Mouse (Mus musculus) hindbrain, embryonic 14.5 days (tissue): ENCODE data around the gene Hes5. TPM values are rescaled to one million over a fixed set of nuclear protein-coding genes. Genes with fewer than 3 reads are reported as not detected.

Source experiments
- ATAC-seq: fragments of 200-750 bp; cut with Nextera tagmentation; 2 replicates; pipeline ENCODE4 v1.8.0; 2017; ENCODE audit warnings: moderate number of reproducible peaks, mild to moderate bottlenecking, moderate TSS enrichment, moderate library complexity; ENCODE audit not compliant: low FRiP score
- DNase-seq: peaks from one replicate; pipeline ENCODE4 v3.0.0-alpha.2; 2015; ENCODE audit warnings: low spot score
- H3K27ac ChIP-seq: fragments of 300-500 bp; sonication (generic); 2 replicates; pipeline ENCODE4 v1.5.1; 2014; ENCODE audit warnings: mild to moderate bottlenecking, moderate library complexity
- H3K27me3 ChIP-seq: fragments of 300-500 bp; sonication (generic); 2 replicates; pipeline ENCODE4 v1.6.1; 2014; ENCODE audit warnings: mild to moderate bottlenecking, low read length, mixed read lengths; ENCODE audit not compliant: control insufficient read depth, insufficient read depth
- H3K36me3 ChIP-seq: fragments of 300-500 bp; sonication (generic); replicated peaks from 2 replicates; pipeline ENCODE4 v1.6.1; 2014; ENCODE audit not compliant: control insufficient read depth, insufficient read depth
- H3K4me1 ChIP-seq: fragments of 300-500 bp; sonication (generic); replicated peaks from 2 replicates; pipeline ENCODE4 v1.6.1; 2014; ENCODE audit warnings: antibody characterized with exemption, low read length, mixed read lengths; ENCODE audit not compliant: control insufficient read depth, insufficient read depth
- H3K4me2 ChIP-seq: fragments of 300-500 bp; sonication (generic); replicated peaks from 2 replicates; pipeline ENCODE4 v1.6.1; 2014; ENCODE audit warnings: mild to moderate bottlenecking, moderate library complexity
- H3K4me3 ChIP-seq: fragments of 300-500 bp; sonication (generic); replicated peaks from 2 replicates; pipeline ENCODE4 v1.5.1; 2014; ENCODE audit warnings: mild to moderate bottlenecking, low read length
- H3K9ac ChIP-seq: fragments of 300-500 bp; sonication (generic); 2 replicates; pipeline ENCODE4 v1.6.1; 2014
- H3K9me3 ChIP-seq: fragments of 300-500 bp; sonication (generic); 2 replicates; pipeline ENCODE4 v1.6.1; 2016; ENCODE audit warnings: low read length; ENCODE audit not compliant: control insufficient read depth
- WGBS: fragments of 180-500 bp; shearing (Covaris S2); extraction: QIAGEN DNeasy Blood & Tissue Kit; methylation state at CpG from one replicate; pipeline ENCODE4 v1.1.7; 2014; 5-methylcytosine and 5-hydroxymethylcytosine counted together
- polyA plus RNA-seq: library from polyadenylated mRNA; unstranded; fragments of >200 nt; fragmentation: Nextera tagmentation; extraction: Ambion mirVana; gene quantifications from 2 replicates; pipeline ENCODE4 v1.2.1, GENCODE M21; 2014

Gene Hes5
- polyA plus RNA-seq, 1 experiment from 2014 or later = 70.0 TPM

- Histone ChIP-seq H3K36me3 (no peaks in the 10 kb centered on the region), H3K27me3 (no peaks in the 10 kb centered on the region), H3K4me1 (peaks cover 10% of the 10 kb centered on the region), H3K4me3 (no peak overlapping the region), H3K27ac (no peak overlapping the region), H3K9me3 (no peaks in the 10 kb centered on the region), H3K9ac (no peak overlapping the region), H3K4me2 (no peak overlapping the region)
- ATAC-seq (no peak), DNase-seq (no peak)
- WGBS = 75% methylated on average over 4 of the region's 4 CpGs
Observed at GRCm38 (mm10) chr4:154994876-154995275, 34.2 kb downstream of the Hes5 start.

GRCm38 (mm10) chr4:154996572-154997154 is 35.9 kb downstream of the Hes5 start:
- Histone ChIP-seq H3K36me3 (no peaks in the 10 kb centered on the region), H3K4me2 (no peak overlapping the region), H3K9ac (no peak overlapping the region), H3K4me3 (no peak overlapping the region), H3K27ac (peak overlapping the region; percentile 61), H3K9me3 (no peaks in the 10 kb centered on the region), H3K27me3 (no peaks in the 10 kb centered on the region), H3K4me1 (peaks cover 10% of the 10 kb centered on the region)
- ATAC-seq = 0 out of 2 replicates have a peak, but pooled peaks have one; percentile 55
- 16% methylated on average over 8 of the region's 8 CpGs for WGBS
- peak; percentile 62 for DNase-seq

DNA sequence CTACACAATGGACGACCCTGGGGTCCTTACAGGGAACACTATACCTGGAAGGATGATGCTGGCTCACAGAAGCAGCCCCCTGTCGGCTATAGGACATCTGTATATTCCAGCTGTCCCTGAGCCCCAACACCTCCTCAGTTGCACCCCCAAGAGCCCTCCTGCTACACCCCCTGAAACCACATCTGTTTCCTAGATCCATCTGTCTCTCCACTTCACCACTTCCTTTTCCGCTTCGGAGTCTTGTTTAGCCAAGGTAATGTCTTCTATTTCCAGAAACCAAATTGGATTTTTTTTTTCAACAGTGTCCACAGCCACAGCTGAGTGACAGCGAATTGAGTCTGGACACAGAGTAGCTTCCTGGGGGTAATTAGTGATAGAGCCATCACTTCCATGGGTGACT is 38.7 kb downstream of the Hes5 start:
- Histone ChIP-seq H3K9ac (no peak overlapping the region), H3K36me3 (no peaks in the 10 kb centered on the region), H3K4me1 (peaks cover 10% of the 10 kb centered on the region), H3K4me2 (no peak overlapping the region), H3K27ac (no peak overlapping the region), H3K9me3 (no peaks in the 10 kb centered on the region), H3K4me3 (no peak overlapping the region), H3K27me3 (no peaks in the 10 kb centered on the region)
- no peak for ATAC-seq
- DNase-seq = no peak
- WGBS = 81% methylated on average over 5 of the region's 5 CpGs

- Histone ChIP-seq H3K4me1 (no peaks in the 10 kb centered on the region), H3K36me3 (no peaks in the 10 kb centered on the region), H3K9ac (no peak overlapping the region), H3K4me3 (no peak overlapping the region), H3K9me3 (no peaks in the 10 kb centered on the region), H3K27me3 (no peaks in the 10 kb centered on the region), H3K27ac (no peak overlapping the region), H3K4me2 (no peak overlapping the region)
- ATAC-seq = no peak
- 86% methylated on average over 3 of the region's 3 CpGs for WGBS
- no peak for DNase-seq
Observed at GRCm38 (mm10) chr4:155005278-155005677, 44.6 kb downstream of the Hes5 start.

DNA sequence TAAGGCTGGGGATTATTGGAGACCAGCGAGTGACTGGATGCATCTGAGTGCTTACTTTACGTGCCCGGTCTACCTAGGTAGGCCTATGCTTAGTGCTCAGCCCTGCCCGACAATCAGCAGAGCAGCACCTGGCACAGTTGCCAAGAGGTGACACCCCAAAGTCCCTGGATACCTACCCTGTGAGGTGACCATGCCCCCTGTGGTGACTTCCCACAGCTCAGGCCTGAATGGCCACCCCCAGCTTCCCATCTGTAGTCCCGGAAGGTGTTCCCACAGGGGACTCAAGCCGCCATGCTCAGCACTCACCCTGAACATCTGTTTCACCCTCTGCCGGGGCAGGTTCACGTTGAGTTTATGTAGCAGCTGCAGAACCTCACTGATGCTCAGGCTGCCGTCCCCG is 45.6 kb downstream of the Hes5 start:
- 0 out of 2 replicates have a peak, but pooled peaks cover 5% of the 10 kb centered on the region for H3K4me1 ChIP-seq
- no peak overlapping the region for H3K4me3 ChIP-seq
- no peaks in the 10 kb centered on the region for H3K36me3 ChIP-seq
- H3K9me3 ChIP-seq = no peaks in the 10 kb centered on the region
- H3K27me3 ChIP-seq = no peaks in the 10 kb centered on the region
- no peak for DNase-seq
- ATAC-seq = no peak
- 62% methylated on average over 10 of the region's 10 CpGs for WGBS
- no peak overlapping the region for H3K4me2 ChIP-seq
- no peak overlapping the region for H3K27ac ChIP-seq
- no peak overlapping the region for H3K9ac ChIP-seq

DNA sequence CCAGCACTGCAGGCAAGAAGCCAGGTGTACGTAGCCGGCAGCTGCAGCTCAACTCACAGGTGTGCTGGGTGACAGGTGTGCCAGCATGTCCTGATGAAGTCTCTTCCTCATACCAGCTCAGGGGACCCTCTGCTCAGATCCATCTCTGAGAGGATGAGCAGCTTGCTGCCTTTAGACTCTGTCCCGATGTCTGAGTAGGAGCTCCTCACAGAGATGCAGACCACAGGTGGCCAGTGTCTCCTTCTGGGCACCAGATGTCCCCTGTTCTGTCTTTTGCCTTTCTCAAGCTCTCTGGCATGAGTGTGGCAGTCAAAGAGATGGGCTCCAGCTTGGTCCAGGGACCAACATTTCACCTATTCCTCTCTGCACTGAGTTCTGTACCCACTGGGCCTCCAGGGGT is 46.9 kb downstream of the Hes5 start:
- H3K4me1 ChIP-seq = 0 out of 2 replicates have a peak, but pooled peaks cover 9% of the 10 kb centered on the region
- H3K9ac ChIP-seq = no peak overlapping the region
- H3K4me3 ChIP-seq = no peak overlapping the region
- DNase-seq = no peak
- H3K36me3 ChIP-seq = no peaks in the 10 kb centered on the region
- H3K27ac ChIP-seq = no peak overlapping the region
- no peak overlapping the region for H3K4me2 ChIP-seq
- H3K27me3 ChIP-seq = no peaks in the 10 kb centered on the region
- ATAC-seq = no peak
- no peaks in the 10 kb centered on the region for H3K9me3 ChIP-seq
- WGBS = 90% methylated on average over 3 of the region's 3 CpGs

- Histone ChIP-seq H3K4me1 (0 out of 2 replicates have a peak, but pooled peaks cover 9% of the 10 kb centered on the region), H3K9me3 (no peaks in the 10 kb centered on the region), H3K36me3 (no peaks in the 10 kb centered on the region), H3K27me3 (no peaks in the 10 kb centered on the region), H3K4me2 (no peak overlapping the region), H3K4me3 (no peak overlapping the region), H3K27ac (no peak overlapping the region), H3K9ac (no peak overlapping the region)
- DNase-seq (no peak), ATAC-seq (no peak)
Observed at GRCm38 (mm10) chr4:155008075-155008474, 47.4 kb downstream of the Hes5 start.

GRCm38 (mm10) chr4:155009216-155009615 is 48.5 kb downstream of the Hes5 start:
- no peaks in the 10 kb centered on the region for H3K27me3 ChIP-seq
- no peak overlapping the region for H3K27ac ChIP-seq
- no peaks in the 10 kb centered on the region for H3K36me3 ChIP-seq
- WGBS = 88% methylated on average over 3 of the region's 3 CpGs
- H3K9ac ChIP-seq = no peak overlapping the region
- DNase-seq (no peak), ATAC-seq (no peak)
- H3K4me3 ChIP-seq = no peak overlapping the region
- 0 out of 2 replicates have a peak, but pooled peaks cover 11% of the 10 kb centered on the region for H3K4me1 ChIP-seq
- no peak overlapping the region for H3K4me2 ChIP-seq
- H3K9me3 ChIP-seq = no peaks in the 10 kb centered on the region

- H3K4me1 ChIP-seq = peaks cover 17% of the 10 kb centered on the region; the same call in 1 of the 2 replicates
- no peaks in the 10 kb centered on the region for H3K36me3 ChIP-seq
- DNase-seq (peak; percentile 41), ATAC-seq (no peak)
- H3K4me3 ChIP-seq = no peak overlapping the region
- H3K27ac ChIP-seq = no peak overlapping the region
- H3K27me3 ChIP-seq = no peaks in the 10 kb centered on the region
- H3K4me2 ChIP-seq = no peak overlapping the region
- H3K9ac ChIP-seq = no peak overlapping the region
- H3K9me3 ChIP-seq = no peaks in the 10 kb centered on the region
- 80% methylated on average over 5 of the region's 5 CpGs for WGBS
Observed at GRCm38 (mm10) chr4:155010870-155011269, 50.1 kb downstream of the Hes5 start.
